Mouse (Mus musculus) mouse embryonic stem cell (cell line): Measurements from ENCODE around the gene Capzb.

Experiments
- in situ Hi-C, 2 experiments: fragments of 300-500 bp; cut with MboI; formaldehyde crosslinking; loops; 1 replicate in 1 of 2; 3 replicates in 1 of 2; pipeline ENCODE4 v1.14.3; 2019 to 2020; ENCODE audit warnings: low sequenced_read_pairs in 2 of 2, low pct_unique_long_range_greater_than_20kb in 1 of 2, mixed read lengths in 1 of 2; ENCODE audit not compliant: unreplicated experiment in 1 of 2

Capzb gene

GRCm38 (mm10) chr4:139248736-139249135, 56.0 kb downstream of the Capzb start:
- in situ Hi-C loops = no loop called here

- in situ Hi-C loops = no loop called here
These were observed 57.3 kb downstream of the Capzb start for GRCm38 (mm10) chr4:139250043-139250442.

GRCm38 (mm10) chr4:139250886-139251285, 58.2 kb downstream of the Capzb start:
- in situ Hi-C loops = no loop called here

GRCm38 (mm10) chr4:139252051-139252760, 59.5 kb downstream of the Capzb start:
- in situ Hi-C loops = no loop called here

- in situ Hi-C loops = no loop called here
These were observed 60.5 kb downstream of the Capzb start for GRCm38 (mm10) chr4:139253206-139253605.

GRCm38 (mm10) chr4:139256146-139256545, 63.4 kb downstream of the Capzb start:
- in situ Hi-C loops = no loop called here

- in situ Hi-C loops = no loop called here
These were observed 64.0 kb downstream of the Capzb start for GRCm38 (mm10) chr4:139256708-139257107.

- in situ Hi-C loops = no loop called here
These were observed 66.1 kb downstream of the Capzb start for GRCm38 (mm10) chr4:139258621-139259301.

- in situ Hi-C loops = no loop called here
These were observed 66.7 kb downstream of the Capzb start for GRCm38 (mm10) chr4:139259302-139259871.

GRCm38 (mm10) chr4:139262981-139263380, 70.3 kb downstream of the Capzb start:
- in situ Hi-C loops = no loop called here

- in situ Hi-C loops = no loop called here
These were observed 73.2 kb downstream of the Capzb start for GRCm38 (mm10) chr4:139265783-139266499.

- in situ Hi-C loops = no loop called here
These were observed 73.8 kb downstream of the Capzb start for GRCm38 (mm10) chr4:139266500-139266865.

GRCm38 (mm10) chr4:139267335-139267734, 74.6 kb downstream of the Capzb start:
- in situ Hi-C loops = no loop called here

- in situ Hi-C loops = no loop called here
These were observed 75.5 kb downstream of the Capzb start for GRCm38 (mm10) chr4:139268242-139268641.

- in situ Hi-C loops = no loop called here
These were observed 77.5 kb downstream of the Capzb start for GRCm38 (mm10) chr4:139270168-139270567.

- in situ Hi-C loops = no loop called here
These were observed 78.9 kb downstream of the Capzb start for GRCm38 (mm10) chr4:139271562-139271961.

- in situ Hi-C loops = no loop called here
These were observed 80.4 kb downstream of the Capzb start for GRCm38 (mm10) chr4:139272951-139273680.

- in situ Hi-C loops = no loop called here
These were observed 81.9 kb downstream of the Capzb start for GRCm38 (mm10) chr4:139274573-139274972.

- in situ Hi-C loops = no loop called here
These were observed 83.7 kb downstream of the Capzb start for GRCm38 (mm10) chr4:139276411-139276810.
